Mouse (Mus musculus): ENCODE measurements around the gene Gria4. TPM values are rescaled to one million over a fixed set of nuclear protein-coding genes. Genes with fewer than 3 reads are reported as not detected.

The Gria4 gene
- polyA plus RNA-seq, 1 experiment from 2014 or later, result 35.2 TPM

GRCm38 (mm10) chr9:4514563-4514885, 281.5 kb downstream of the Gria4 start:
- 83% methylated on average over 1 of the region's 1 CpGs for WGBS
- Histone ChIP-seq H3K27ac (replicated peaks; ENCODE audit: low read depth, low read length) (peak overlapping the region; percentile 42; the same call in 1 of the 2 replicates), H3K36me3 (ENCODE audit: control insufficient read depth, insufficient read depth, low read length) (no peaks in the 10 kb centered on the region), H3K4me2 (ENCODE audit: low read length) (no peak overlapping the region), H3K9ac (replicated peaks; ENCODE audit: low read length) (no peak overlapping the region), H3K27me3 (ENCODE audit: control insufficient read depth, insufficient read depth, low read length) (no peaks in the 10 kb centered on the region), H3K4me3 (replicated peaks; ENCODE audit: low read depth, low read length) (no peak overlapping the region), H3K4me1 (ENCODE audit: control insufficient read depth, insufficient read depth, low read length) (peaks cover 11% of the 10 kb centered on the region), H3K9me3 (ENCODE audit: control insufficient read depth, low read length) (no peaks in the 10 kb centered on the region)
- DNase-seq (peak; percentile 60), ATAC-seq (ENCODE audit: low FRiP score, low TSS enrichment) (peak; percentile 50; the same call in 1 of the 2 replicates)

- no peaks in the 10 kb centered on the region for H3K27me3 ChIP-seq (ENCODE audit: control insufficient read depth, insufficient read depth, low read length)
- ATAC-seq (ENCODE audit: low FRiP score, low TSS enrichment) (peak; percentile 34; the same call in 1 of the 2 replicates), DNase-seq (peak; percentile 6)
- H3K9me3 ChIP-seq (ENCODE audit: control insufficient read depth, low read length), result no peaks in the 10 kb centered on the region
- H3K4me2 ChIP-seq (ENCODE audit: low read length), result no peak overlapping the region
- H3K9ac ChIP-seq (replicated peaks; ENCODE audit: low read length), result no peak overlapping the region
- peaks cover 11% of the 10 kb centered on the region for H3K4me1 ChIP-seq (ENCODE audit: control insufficient read depth, insufficient read depth, low read length)
- H3K36me3 ChIP-seq (ENCODE audit: control insufficient read depth, insufficient read depth, low read length), result no peaks in the 10 kb centered on the region
- peak overlapping the region; percentile 42 for H3K27ac ChIP-seq (replicated peaks; ENCODE audit: low read depth, low read length)
- H3K4me3 ChIP-seq (replicated peaks; ENCODE audit: low read depth, low read length), result no peak overlapping the region
These were observed 282.1 kb downstream of the Gria4 start for GRCm38 (mm10) chr9:4513796-4514562.

- no peaks in the 10 kb centered on the region for H3K4me1 ChIP-seq (ENCODE audit: control insufficient read depth, insufficient read depth, low read length)
- no peak overlapping the region for H3K27ac ChIP-seq (replicated peaks; ENCODE audit: low read depth, low read length)
- no peak overlapping the region for H3K9ac ChIP-seq (replicated peaks; ENCODE audit: low read length)
- ATAC-seq (ENCODE audit: low FRiP score, low TSS enrichment), result no peak
- no peak overlapping the region for H3K4me3 ChIP-seq (replicated peaks; ENCODE audit: low read depth, low read length)
- 95% methylated on average over 3 of the region's 3 CpGs for WGBS
- no peaks in the 10 kb centered on the region for H3K9me3 ChIP-seq (ENCODE audit: control insufficient read depth, low read length)
- H3K36me3 ChIP-seq (ENCODE audit: control insufficient read depth, insufficient read depth, low read length), result no peaks in the 10 kb centered on the region
- H3K27me3 ChIP-seq (ENCODE audit: control insufficient read depth, insufficient read depth, low read length), result no peaks in the 10 kb centered on the region
- no peak for DNase-seq
- no peak overlapping the region for H3K4me2 ChIP-seq (ENCODE audit: low read length)
These were observed 289.9 kb downstream of the Gria4 start for GRCm38 (mm10) chr9:4506086-4506485.

GRCm38 (mm10) chr9:4505087-4505486, 290.9 kb downstream of the Gria4 start:
- no peak overlapping the region for H3K27ac ChIP-seq (replicated peaks; ENCODE audit: low read depth, low read length)
- ATAC-seq (ENCODE audit: low FRiP score, low TSS enrichment) (no peak), DNase-seq (peak; percentile 5)
- H3K9ac ChIP-seq (replicated peaks; ENCODE audit: low read length), result no peak overlapping the region
- H3K4me2 ChIP-seq (ENCODE audit: low read length), result no peak overlapping the region
- 10% methylated on average over 1 of the region's 1 CpGs for WGBS
- H3K4me3 ChIP-seq (replicated peaks; ENCODE audit: low read depth, low read length), result no peak overlapping the region
- no peaks in the 10 kb centered on the region for H3K9me3 ChIP-seq (ENCODE audit: control insufficient read depth, low read length)
- no peaks in the 10 kb centered on the region for H3K27me3 ChIP-seq (ENCODE audit: control insufficient read depth, insufficient read depth, low read length)
- no peaks in the 10 kb centered on the region for H3K36me3 ChIP-seq (ENCODE audit: control insufficient read depth, insufficient read depth, low read length)
- H3K4me1 ChIP-seq (ENCODE audit: control insufficient read depth, insufficient read depth, low read length), result no peaks in the 10 kb centered on the region

- no peaks in the 10 kb centered on the region for H3K4me1 ChIP-seq (ENCODE audit: control insufficient read depth, insufficient read depth, low read length)
- H3K9me3 ChIP-seq (ENCODE audit: control insufficient read depth, low read length), result no peaks in the 10 kb centered on the region
- DNase-seq (no peak), ATAC-seq (ENCODE audit: low FRiP score, low TSS enrichment) (no peak)
- H3K9ac ChIP-seq (replicated peaks; ENCODE audit: low read length), result no peak overlapping the region
- no peaks in the 10 kb centered on the region for H3K27me3 ChIP-seq (ENCODE audit: control insufficient read depth, insufficient read depth, low read length)
- no peaks in the 10 kb centered on the region for H3K36me3 ChIP-seq (ENCODE audit: control insufficient read depth, insufficient read depth, low read length)
- no peak overlapping the region for H3K4me3 ChIP-seq (replicated peaks; ENCODE audit: low read depth, low read length)
- H3K27ac ChIP-seq (replicated peaks; ENCODE audit: low read depth, low read length), result no peak overlapping the region
- H3K4me2 ChIP-seq (ENCODE audit: low read length), result no peak overlapping the region
- 88% methylated on average over 2 of the region's 2 CpGs for WGBS
These were observed 309.6 kb downstream of the Gria4 start for GRCm38 (mm10) chr9:4486428-4486827.

- Histone ChIP-seq H3K4me3 (replicated peaks; ENCODE audit: low read depth, low read length) (no peak overlapping the region), H3K27me3 (ENCODE audit: control insufficient read depth, insufficient read depth, low read length) (no peaks in the 10 kb centered on the region), H3K4me1 (ENCODE audit: control insufficient read depth, insufficient read depth, low read length) (no peaks in the 10 kb centered on the region), H3K4me2 (ENCODE audit: low read length) (no peak overlapping the region), H3K36me3 (ENCODE audit: control insufficient read depth, insufficient read depth, low read length) (no peaks in the 10 kb centered on the region), H3K27ac (replicated peaks; ENCODE audit: low read depth, low read length) (no peak overlapping the region), H3K9me3 (ENCODE audit: control insufficient read depth, low read length) (no peaks in the 10 kb centered on the region), H3K9ac (replicated peaks; ENCODE audit: low read length) (no peak overlapping the region)
- 66% methylated on average over 2 of the region's 2 CpGs for WGBS
- no peak for DNase-seq
- ATAC-seq (ENCODE audit: low FRiP score, low TSS enrichment), result no peak
These were observed 311.5 kb downstream of the Gria4 start for GRCm38 (mm10) chr9:4484502-4484901.

GRCm38 (mm10) chr9:4470791-4471190, 325.2 kb downstream of the Gria4 start:
- Histone ChIP-seq H3K4me3 (replicated peaks; ENCODE audit: low read depth, low read length) (no peak overlapping the region), H3K27ac (replicated peaks; ENCODE audit: low read depth, low read length) (no peak overlapping the region), H3K9ac (replicated peaks; ENCODE audit: low read length) (no peak overlapping the region), H3K4me1 (ENCODE audit: control insufficient read depth, insufficient read depth, low read length) (no peaks in the 10 kb centered on the region), H3K4me2 (ENCODE audit: low read length) (no peak overlapping the region), H3K9me3 (ENCODE audit: control insufficient read depth, low read length) (no peaks in the 10 kb centered on the region), H3K27me3 (ENCODE audit: control insufficient read depth, insufficient read depth, low read length) (no peaks in the 10 kb centered on the region), H3K36me3 (ENCODE audit: control insufficient read depth, insufficient read depth, low read length) (no peaks in the 10 kb centered on the region)
- DNase-seq (no peak), ATAC-seq (ENCODE audit: low FRiP score, low TSS enrichment) (no peak)
- WGBS, result 74% methylated on average over 2 of the region's 2 CpGs

GRCm38 (mm10) chr9:4459456-4460070, 336.5 kb downstream of the Gria4 start:
- Histone ChIP-seq H3K4me2 (ENCODE audit: low read length) (no peak overlapping the region), H3K27me3 (ENCODE audit: control insufficient read depth, insufficient read depth, low read length) (no peaks in the 10 kb centered on the region), H3K4me3 (replicated peaks; ENCODE audit: low read depth, low read length) (no peak overlapping the region), H3K4me1 (ENCODE audit: control insufficient read depth, insufficient read depth, low read length) (no peaks in the 10 kb centered on the region), H3K36me3 (ENCODE audit: control insufficient read depth, insufficient read depth, low read length) (0 out of 2 replicates have a peak, but pooled peaks cover 3% of the 10 kb centered on the region), H3K27ac (replicated peaks; ENCODE audit: low read depth, low read length) (no peak overlapping the region), H3K9ac (replicated peaks; ENCODE audit: low read length) (no peak overlapping the region), H3K9me3 (ENCODE audit: control insufficient read depth, low read length) (no peaks in the 10 kb centered on the region)
- ATAC-seq (ENCODE audit: low FRiP score, low TSS enrichment) (no peak), DNase-seq (no peak)
- 83% methylated on average over 1 of the region's 1 CpGs for WGBS

GRCm38 (mm10) chr9:4458193-4458592, 337.8 kb downstream of the Gria4 start:
- H3K4me2 ChIP-seq (ENCODE audit: low read length), result no peak overlapping the region
- H3K27me3 ChIP-seq (ENCODE audit: control insufficient read depth, insufficient read depth, low read length), result no peaks in the 10 kb centered on the region
- no peak for ATAC-seq (ENCODE audit: low FRiP score, low TSS enrichment)
- 0 out of 2 replicates have a peak, but pooled peaks cover 3% of the 10 kb centered on the region for H3K36me3 ChIP-seq (ENCODE audit: control insufficient read depth, insufficient read depth, low read length)
- no peaks in the 10 kb centered on the region for H3K9me3 ChIP-seq (ENCODE audit: control insufficient read depth, low read length)
- WGBS, result 94% methylated on average over 1 of the region's 1 CpGs
- H3K4me1 ChIP-seq (ENCODE audit: control insufficient read depth, insufficient read depth, low read length), result no peaks in the 10 kb centered on the region
- no peak overlapping the region for H3K4me3 ChIP-seq (replicated peaks; ENCODE audit: low read depth, low read length)
- no peak for DNase-seq
- no peak overlapping the region for H3K9ac ChIP-seq (replicated peaks; ENCODE audit: low read length)
- H3K27ac ChIP-seq (replicated peaks; ENCODE audit: low read depth, low read length), result no peak overlapping the region

All from midbrain, embryonic 14.5 days (tissue).